Mouse (Mus musculus) liver, embryonic 14.5 days (tissue): Measurements from ENCODE around the gene Rabep1.

Source experiments
- CTCF ChIP-seq: IDR thresholded peaks from 2 replicates; pipeline ENCODE4 v1.5.1; 2016; ENCODE audit warnings: antibody characterized with exemption, low read depth, control low read depth
- EP300 ChIP-seq: IDR thresholded peaks from 2 replicates; pipeline ENCODE4 v1.6.1; 2016; ENCODE audit warnings: antibody characterized with exemption, low read depth

- TF ChIP-seq CTCF (no peak), EP300 (no peak)
Observed at GRCm38 (mm10) chr11:70837031-70837430, 7.5 kb upstream of the Rabep1 start.
